Mouse (Mus musculus): ENCODE measurements around the gene Lypd5. TPM values are rescaled to one million over a fixed set of nuclear protein-coding genes. Genes with fewer than 3 reads are reported as not detected.

Lypd5 gene
- total and polyA plus RNA-seq, 2 experiments: not detected

DNA sequence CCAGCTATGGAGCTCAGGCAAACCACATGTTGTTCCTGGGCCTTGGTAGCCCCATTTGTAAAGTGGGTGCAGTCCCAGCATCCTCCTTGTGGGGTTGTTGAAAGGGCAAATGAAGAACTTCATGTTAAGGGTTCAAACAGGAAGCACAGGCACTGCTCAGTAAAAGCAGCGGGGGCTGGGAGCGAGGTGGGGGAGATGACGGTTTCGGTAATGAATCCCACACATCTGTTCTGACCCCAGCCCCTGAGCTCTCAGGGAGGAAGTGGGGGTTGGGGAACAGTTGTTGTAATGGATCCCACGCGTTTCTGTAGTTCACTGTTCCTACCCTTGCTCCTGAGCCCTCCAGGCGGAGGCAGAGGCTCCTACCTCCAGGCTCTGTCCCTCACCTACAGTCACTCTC lies 30.9 kb downstream of the Lypd5 start:
- Histone ChIP-seq H3K4me3 (ENCODE audit: insufficient read depth, low read depth, low read length) (no peak overlapping the region), H3K79me2 (ENCODE audit: control insufficient read depth, insufficient read depth, low read length) (no peaks in the 10 kb centered on the region), H3K9ac (ENCODE audit: low read depth, low read length) (no peak overlapping the region), H3K27ac (replicated peaks; ENCODE audit: insufficient read depth, low read depth, low read length) (no peak overlapping the region), H3K36me3 (ENCODE audit: control insufficient read depth, insufficient read depth, low read length) (no peaks in the 10 kb centered on the region), H3K4me1 (ENCODE audit: control insufficient read depth, insufficient read depth, low read length) (no peaks in the 10 kb centered on the region), H3K27me3 (ENCODE audit: control insufficient read depth, insufficient read depth, low read length) (peaks cover 4% of the 10 kb centered on the region; the same call in 1 of the 2 replicates)
- TF ChIP-seq CTCF (IDR thresholded peaks at IDR 0.05; ENCODE audit: low read depth, low read length) (no peak), POLR2A (IDR thresholded peaks at IDR 0.05; ENCODE audit: extremely low read depth, insufficient read depth, low read length) (no peak)
- DNase-seq (ENCODE audit: extremely low read depth, low read depth, low spot score): no peak
- 66% methylated on average over 7 of the region's 7 CpGs for WGBS

GRCm38 (mm10) chr7:24380370-24380769 lies 31.4 kb downstream of the Lypd5 start:
- H3K36me3 ChIP-seq (ENCODE audit: control insufficient read depth, insufficient read depth, low read length): no peaks in the 10 kb centered on the region
- 68% methylated on average over 2 of the region's 2 CpGs for WGBS
- no peaks in the 10 kb centered on the region for H3K4me1 ChIP-seq (ENCODE audit: control insufficient read depth, insufficient read depth, low read length)
- no peak overlapping the region for H3K9ac ChIP-seq (ENCODE audit: low read depth, low read length)
- no peak for DNase-seq (ENCODE audit: extremely low read depth, low read depth, low spot score)
- no peak for TF ChIP-seq CTCF (IDR thresholded peaks at IDR 0.05; ENCODE audit: low read depth, low read length)
- H3K79me2 ChIP-seq (ENCODE audit: control insufficient read depth, insufficient read depth, low read length): no peaks in the 10 kb centered on the region
- no peak overlapping the region for H3K4me3 ChIP-seq (ENCODE audit: insufficient read depth, low read depth, low read length)
- H3K27ac ChIP-seq (replicated peaks; ENCODE audit: insufficient read depth, low read depth, low read length): no peak overlapping the region
- H3K27me3 ChIP-seq (ENCODE audit: control insufficient read depth, insufficient read depth, low read length): peaks cover 4% of the 10 kb centered on the region; the same call in 1 of the 2 replicates

DNA sequence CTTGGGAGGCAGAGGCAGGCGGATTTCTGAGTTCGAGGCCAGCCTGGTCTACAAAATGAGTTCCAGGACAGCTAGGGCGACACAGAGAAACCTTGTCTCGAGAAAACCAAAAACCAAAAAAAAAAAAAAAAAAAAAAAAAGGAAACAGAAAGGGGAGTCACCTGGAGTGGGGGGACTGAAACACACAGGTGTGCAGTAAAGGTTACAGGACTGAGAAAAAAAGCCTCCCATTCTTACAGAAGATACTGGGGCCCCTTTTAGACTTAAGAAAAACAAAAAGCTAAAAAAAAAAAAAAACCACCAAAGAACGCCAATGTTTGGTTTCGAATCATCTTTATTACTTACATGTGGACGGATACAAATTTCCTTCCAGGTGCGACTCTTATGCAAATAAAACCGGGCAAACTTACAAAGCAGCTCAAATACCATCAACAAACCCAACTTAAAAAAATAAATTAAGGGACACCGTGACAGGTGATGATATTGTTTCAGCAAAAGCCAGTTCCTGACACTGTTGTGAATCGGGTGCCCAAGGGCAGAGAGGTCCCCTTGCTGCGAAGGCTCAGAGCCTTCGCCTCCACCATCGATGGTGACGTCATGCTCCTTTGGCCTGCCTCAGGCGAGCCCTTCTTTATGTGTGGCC lies 33.9 kb downstream of the Lypd5 start:
- Histone ChIP-seq H3K79me2 (ENCODE audit: control insufficient read depth, insufficient read depth, low read length) (no peaks in the 10 kb centered on the region), H3K27ac (replicated peaks; ENCODE audit: insufficient read depth, low read depth, low read length) (no peak overlapping the region), H3K27me3 (ENCODE audit: control insufficient read depth, insufficient read depth, low read length) (no peaks in the 10 kb centered on the region), H3K4me1 (ENCODE audit: control insufficient read depth, insufficient read depth, low read length) (no peaks in the 10 kb centered on the region), H3K9ac (ENCODE audit: low read depth, low read length) (no peak overlapping the region), H3K4me3 (ENCODE audit: insufficient read depth, low read depth, low read length) (no peak overlapping the region), H3K36me3 (ENCODE audit: control insufficient read depth, insufficient read depth, low read length) (no peaks in the 10 kb centered on the region)
- TF ChIP-seq POLR2A (IDR thresholded peaks at IDR 0.05; ENCODE audit: extremely low read depth, insufficient read depth, low read length) (no peak), CTCF (IDR thresholded peaks at IDR 0.05; ENCODE audit: low read depth, low read length) (no peak)
- WGBS: 75% methylated on average over 16 of the region's 16 CpGs
- DNase-seq (ENCODE audit: extremely low read depth, low read depth, low spot score): no peak

DNA sequence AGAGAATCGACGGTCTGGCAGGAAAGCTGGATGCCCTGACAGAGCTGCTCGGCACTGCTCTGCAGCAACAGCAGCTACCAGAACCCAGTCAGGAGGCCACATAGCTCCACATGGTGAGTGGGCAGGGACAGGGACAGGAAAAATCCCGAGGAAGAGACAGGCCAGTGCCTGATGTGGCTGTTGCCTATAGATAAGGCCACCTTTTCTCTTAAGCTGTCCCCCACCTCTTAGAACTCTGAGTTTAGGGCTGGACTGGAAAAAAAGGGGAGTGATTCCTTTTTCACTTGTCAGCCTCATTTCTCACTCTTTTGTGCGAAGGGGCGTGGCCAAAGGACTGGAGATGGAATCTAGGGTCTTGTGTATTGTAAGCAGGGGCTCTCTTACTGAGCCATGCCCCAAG lies 35.1 kb downstream of the Lypd5 start:
- H3K27ac ChIP-seq (replicated peaks; ENCODE audit: insufficient read depth, low read depth, low read length): no peak overlapping the region

DNA sequence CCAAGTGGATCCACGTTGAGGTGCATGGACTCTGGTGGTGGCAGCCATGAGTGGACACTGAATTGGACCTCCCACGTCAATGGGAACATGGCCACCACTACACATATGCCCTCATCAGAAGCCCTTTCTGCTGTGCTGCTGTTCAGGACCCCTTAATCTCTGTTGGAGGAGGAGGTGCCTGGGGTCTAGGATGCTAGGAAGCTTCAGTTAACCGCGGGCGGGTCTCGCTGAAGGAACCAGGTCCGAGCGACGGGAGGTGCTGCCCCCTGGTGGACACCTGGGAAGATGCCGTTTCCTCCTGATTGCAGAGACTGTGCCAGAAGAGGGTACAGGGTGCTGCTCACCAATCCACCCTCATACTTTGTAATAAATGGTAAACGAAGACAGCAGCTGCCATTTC lies 35.8 kb downstream of the Lypd5 start:
- Histone ChIP-seq H3K27me3 (ENCODE audit: control insufficient read depth, insufficient read depth, low read length) (no peaks in the 10 kb centered on the region), H3K4me3 (ENCODE audit: insufficient read depth, low read depth, low read length) (no peak overlapping the region), H3K27ac (replicated peaks; ENCODE audit: insufficient read depth, low read depth, low read length) (no peak overlapping the region), H3K4me1 (ENCODE audit: control insufficient read depth, insufficient read depth, low read length) (no peaks in the 10 kb centered on the region), H3K9ac (ENCODE audit: low read depth, low read length) (no peak overlapping the region), H3K79me2 (ENCODE audit: control insufficient read depth, insufficient read depth, low read length) (no peaks in the 10 kb centered on the region), H3K36me3 (ENCODE audit: control insufficient read depth, insufficient read depth, low read length) (no peaks in the 10 kb centered on the region)
- TF ChIP-seq CTCF (IDR thresholded peaks at IDR 0.05; ENCODE audit: low read depth, low read length) (peak; percentile 89), POLR2A (IDR thresholded peaks at IDR 0.05; ENCODE audit: extremely low read depth, insufficient read depth, low read length) (no peak)
- 9% methylated on average over 11 of the region's 11 CpGs for WGBS
- no peak for DNase-seq (ENCODE audit: extremely low read depth, low read depth, low spot score)

More for the DNA sequence above, 35.1 kb downstream of the Lypd5 start:
- Histone ChIP-seq H3K4me1 (ENCODE audit: control insufficient read depth, insufficient read depth, low read length) (no peaks in the 10 kb centered on the region), H3K79me2 (ENCODE audit: control insufficient read depth, insufficient read depth, low read length) (no peaks in the 10 kb centered on the region), H3K9ac (ENCODE audit: low read depth, low read length) (no peak overlapping the region), H3K36me3 (ENCODE audit: control insufficient read depth, insufficient read depth, low read length) (no peaks in the 10 kb centered on the region), H3K27me3 (ENCODE audit: control insufficient read depth, insufficient read depth, low read length) (no peaks in the 10 kb centered on the region), H3K4me3 (ENCODE audit: insufficient read depth, low read depth, low read length) (no peak overlapping the region)
- no peak for TF ChIP-seq POLR2A (IDR thresholded peaks at IDR 0.05; ENCODE audit: extremely low read depth, insufficient read depth, low read length)
- TF ChIP-seq CTCF (IDR thresholded peaks at IDR 0.05; ENCODE audit: low read depth, low read length): no peak
- DNase-seq (ENCODE audit: extremely low read depth, low read depth, low spot score): no peak
- 73% methylated on average over 6 of the region's 6 CpGs for WGBS

GRCm38 (mm10) chr7:24387059-24387556 lies 38.1 kb downstream of the Lypd5 start:
- no peak overlapping the region for H3K9ac ChIP-seq (ENCODE audit: low read depth, low read length)
- H3K79me2 ChIP-seq (ENCODE audit: control insufficient read depth, insufficient read depth, low read length): no peaks in the 10 kb centered on the region
- H3K4me3 ChIP-seq (ENCODE audit: insufficient read depth, low read depth, low read length): no peak overlapping the region
- H3K36me3 ChIP-seq (ENCODE audit: control insufficient read depth, insufficient read depth, low read length): no peaks in the 10 kb centered on the region
- H3K27ac ChIP-seq (replicated peaks; ENCODE audit: insufficient read depth, low read depth, low read length): no peak overlapping the region
- TF ChIP-seq CTCF (IDR thresholded peaks at IDR 0.05; ENCODE audit: low read depth, low read length) (no peak), POLR2A (IDR thresholded peaks at IDR 0.05; ENCODE audit: extremely low read depth, insufficient read depth, low read length) (no peak)
- WGBS: 72% methylated on average over 10 of the region's 10 CpGs
- H3K4me1 ChIP-seq (ENCODE audit: control insufficient read depth, insufficient read depth, low read length): no peaks in the 10 kb centered on the region
- no peaks in the 10 kb centered on the region for H3K27me3 ChIP-seq (ENCODE audit: control insufficient read depth, insufficient read depth, low read length)
- no peak for DNase-seq (ENCODE audit: extremely low read depth, low read depth, low spot score)
